Mouse (Mus musculus) limb, embryonic 14.5 days (tissue): ENCODE measurements around the gene Arhgap22. TPM values are rescaled to one million over a fixed set of nuclear protein-coding genes. Genes with fewer than 3 reads are reported as not detected.
A peak's percentile ranks its signal among the peaks of the same experiment; 100 is the strongest.

ENCODE experiments used
- ATAC-seq: fragments of 200-750 bp; cut with Nextera tagmentation; 2 replicates; pipeline ENCODE4 v1.8.0; 2017; ENCODE audit warnings: low read depth, moderate number of reproducible peaks, moderate TSS enrichment; ENCODE audit not compliant: low FRiP score
- DNase-seq: peaks from one replicate; pipeline ENCODE4 v3.0.0-alpha.2; 2015; ENCODE audit warnings: low spot score
- H3K27ac ChIP-seq: fragments of 300-500 bp; sonication (generic); replicated peaks from 2 replicates; pipeline ENCODE4 v1.5.1; 2014; ENCODE audit warnings: low read depth, mild to moderate bottlenecking, low read length, moderate library complexity, mixed read lengths
- H3K27me3 ChIP-seq: fragments of 300-500 bp; sonication (generic); 2 replicates; pipeline ENCODE4 v1.6.1; 2014; ENCODE audit warnings: low read length, mixed read lengths; ENCODE audit not compliant: control insufficient read depth, insufficient read depth
- H3K36me3 ChIP-seq: fragments of 300-500 bp; sonication (generic); 2 replicates; pipeline ENCODE4 v1.6.1; 2014; ENCODE audit warnings: mild to moderate bottlenecking, low read length, moderate library complexity, mixed read lengths; ENCODE audit not compliant: control insufficient read depth, insufficient read depth
- H3K4me1 ChIP-seq: fragments of 300-500 bp; sonication (generic); 2 replicates; pipeline ENCODE4 v1.6.1; 2014; ENCODE audit warnings: antibody characterized with exemption, low read length, mixed read lengths; ENCODE audit not compliant: control insufficient read depth, insufficient read depth
- H3K4me2 ChIP-seq: fragments of 300-500 bp; sonication (generic); replicated peaks from 2 replicates; pipeline ENCODE4 v1.6.1; 2014; ENCODE audit warnings: low read depth, mild to moderate bottlenecking, low read length, moderate library complexity; ENCODE audit not compliant: severe bottlenecking
- H3K4me3 ChIP-seq: fragments of 300-500 bp; sonication (generic); replicated peaks from 2 replicates; pipeline ENCODE4 v1.5.1; 2014; ENCODE audit warnings: low read length
- H3K9ac ChIP-seq: fragments of 300-500 bp; sonication (generic); 2 replicates; pipeline ENCODE4 v1.6.1; 2014; ENCODE audit warnings: mild to moderate bottlenecking, low read depth, low read length, moderate library complexity; ENCODE audit not compliant: severe bottlenecking
- H3K9me3 ChIP-seq: fragments of 300-500 bp; sonication (generic); 2 replicates; pipeline ENCODE4 v1.6.1; 2016; ENCODE audit warnings: low read length; ENCODE audit not compliant: control insufficient read depth
- POLR2A ChIP-seq: fragments of 200-500 bp; IDR thresholded peaks from 2 replicates; pipeline ENCODE4 v1.8.0; 2012; ENCODE audit warnings: inconsistent platforms, mild to moderate bottlenecking, moderate library complexity, borderline replicate concordance; ENCODE audit not compliant: insufficient read depth, insufficient read length; ENCODE audit errors: extremely low read depth
- WGBS: fragments of 180-500 bp; shearing (Covaris S2); extraction: QIAGEN DNeasy Blood & Tissue Kit; methylation state at CpG from one replicate; pipeline ENCODE4 v1.1.7; 2014; 5-methylcytosine and 5-hydroxymethylcytosine counted together
- polyA plus RNA-seq, 2 experiments: library from polyadenylated mRNA; depleted of rRNA in 1 of 2; stranded (reverse) in 1 of 2; unstranded in 1 of 2; fragments of >200 nt; fragmentation: Nextera tagmentation in 1 of 2; extraction: Ambion mirVana in 1 of 2; gene quantifications; 2 replicates each; pipeline versions ENCODE4 v1.2.1 to v1.2.3; 2012 to 2014

Arhgap22 gene
- polyA plus RNA-seq, 2 experiments: 4.8 to 5.3 TPM

- no peak overlapping the region for H3K27ac ChIP-seq
- H3K36me3 ChIP-seq: no peaks in the 10 kb centered on the region
- WGBS: 81% methylated on average over 5 of the region's 5 CpGs
- no peak overlapping the region for H3K4me2 ChIP-seq
- H3K9me3 ChIP-seq: no peaks in the 10 kb centered on the region
- no peak overlapping the region for H3K9ac ChIP-seq
- no peak overlapping the region for H3K4me3 ChIP-seq
- H3K27me3 ChIP-seq: no peaks in the 10 kb centered on the region
- DNase-seq (no peak), ATAC-seq (no peak)
- TF ChIP-seq POLR2A: no peak
- peaks cover 19% of the 10 kb centered on the region for H3K4me1 ChIP-seq
Measured at GRCm38 (mm10) chr14:33329297-33329805, 115.5 kb downstream of the Arhgap22 start.

DNA sequence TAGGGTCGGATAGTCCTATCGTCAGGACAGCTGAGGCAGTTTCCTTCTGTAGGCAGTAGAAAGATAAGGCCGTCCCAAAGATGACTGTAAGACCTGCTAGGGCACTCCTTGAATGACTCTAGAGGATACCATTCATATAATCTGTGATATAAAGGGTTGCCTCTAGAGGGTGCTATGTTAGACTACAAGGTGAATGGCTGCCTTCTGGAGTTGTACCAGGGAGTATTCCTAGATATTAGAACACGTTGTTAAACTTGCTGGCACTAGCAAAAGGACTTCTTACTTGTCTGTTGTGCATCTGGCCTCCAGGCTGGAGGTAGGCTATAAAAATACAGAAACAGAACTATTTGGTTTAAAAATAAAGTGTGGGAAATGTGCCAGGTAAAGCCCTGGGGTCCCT lies 117.2 kb downstream of the Arhgap22 start:
- H3K4me1 ChIP-seq: peaks cover 19% of the 10 kb centered on the region
- TF ChIP-seq POLR2A: no peak
- no peaks in the 10 kb centered on the region for H3K36me3 ChIP-seq
- H3K4me3 ChIP-seq: no peak overlapping the region
- peak; percentile 50; the same call in 1 of the 2 replicates for ATAC-seq
- H3K9ac ChIP-seq: no peak overlapping the region
- DNase-seq: peak; percentile 58
- H3K4me2 ChIP-seq: no peak overlapping the region
- peak overlapping the region; percentile 45; the same call in 1 of the 2 replicates for H3K27ac ChIP-seq
- 60% methylated on average over 4 of the region's 4 CpGs for WGBS
- no peaks in the 10 kb centered on the region for H3K9me3 ChIP-seq
- no peaks in the 10 kb centered on the region for H3K27me3 ChIP-seq

- Histone ChIP-seq H3K36me3 (no peaks in the 10 kb centered on the region), H3K27me3 (no peaks in the 10 kb centered on the region), H3K9ac (no peak overlapping the region), H3K9me3 (no peaks in the 10 kb centered on the region), H3K27ac (peak overlapping the region; percentile 45; the same call in 1 of the 2 replicates), H3K4me3 (no peak overlapping the region), H3K4me1 (peaks cover 19% of the 10 kb centered on the region), H3K4me2 (no peak overlapping the region)
- ATAC-seq (no peak), DNase-seq (no peak)
- TF ChIP-seq POLR2A: no peak
- WGBS: 53% methylated on average over 4 of the region's 4 CpGs
Measured at GRCm38 (mm10) chr14:33331627-33332026, 117.8 kb downstream of the Arhgap22 start.

DNA sequence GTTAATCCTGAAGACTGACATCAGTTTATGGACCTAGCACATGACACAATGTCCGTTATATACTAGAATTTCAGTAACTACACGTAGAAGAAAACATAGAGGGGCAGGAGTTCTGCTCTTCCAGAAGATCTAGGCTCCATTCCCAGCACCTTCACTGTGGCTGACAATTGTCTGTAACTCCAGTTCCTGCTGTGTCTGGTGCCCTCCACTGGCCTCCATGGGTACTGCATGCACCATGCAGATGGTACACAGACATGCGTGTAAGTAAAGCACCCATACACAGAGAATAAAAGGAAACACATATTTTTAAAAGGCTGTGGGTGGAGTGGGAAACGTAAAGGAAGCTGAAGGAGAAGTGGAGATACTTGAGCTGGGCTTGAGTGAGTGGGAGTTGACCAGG lies 120.0 kb downstream of the Arhgap22 start:
- no peak for DNase-seq
- WGBS: 84% methylated on average over 4 of the region's 4 CpGs
- Histone ChIP-seq H3K36me3 (no peaks in the 10 kb centered on the region), H3K27me3 (no peaks in the 10 kb centered on the region), H3K9me3 (no peaks in the 10 kb centered on the region), H3K4me1 (peaks cover 10% of the 10 kb centered on the region), H3K4me3 (no peak overlapping the region), H3K27ac (no peak overlapping the region), H3K9ac (no peak overlapping the region), H3K4me2 (no peak overlapping the region)
- no peak for TF ChIP-seq POLR2A
- no peak for ATAC-seq

DNA sequence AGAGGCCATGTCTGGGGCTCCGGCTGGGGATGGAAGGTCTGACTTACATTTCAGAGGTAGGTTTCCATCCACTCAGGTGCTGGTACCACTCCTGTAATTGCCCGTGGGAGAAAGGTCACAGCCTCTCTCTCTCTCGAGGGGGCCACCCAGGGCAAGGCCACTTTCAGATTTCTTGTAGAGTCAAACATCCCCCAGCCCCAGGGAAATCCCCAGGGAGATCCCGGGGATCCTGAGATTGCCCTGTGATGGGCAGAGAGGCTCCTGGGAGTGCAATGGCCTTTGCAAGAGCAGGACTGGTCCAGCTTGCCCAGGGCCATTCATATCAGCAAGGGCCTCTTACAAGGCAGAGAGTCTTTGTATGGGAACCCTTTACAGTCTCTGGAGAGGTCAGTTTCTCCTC lies 120.6 kb downstream of the Arhgap22 start:
- H3K36me3 ChIP-seq: no peaks in the 10 kb centered on the region
- TF ChIP-seq POLR2A: no peak
- peaks cover 10% of the 10 kb centered on the region for H3K4me1 ChIP-seq
- H3K9me3 ChIP-seq: no peaks in the 10 kb centered on the region
- no peak overlapping the region for H3K4me3 ChIP-seq
- 79% methylated on average over 4 of the region's 4 CpGs for WGBS
- DNase-seq (no peak), ATAC-seq (no peak)
- no peaks in the 10 kb centered on the region for H3K27me3 ChIP-seq
- no peak overlapping the region for H3K27ac ChIP-seq
- no peak overlapping the region for H3K9ac ChIP-seq
- H3K4me2 ChIP-seq: no peak overlapping the region

- H3K9me3 ChIP-seq: no peaks in the 10 kb centered on the region
- no peak for DNase-seq
- no peak overlapping the region for H3K4me3 ChIP-seq
- no peak overlapping the region for H3K9ac ChIP-seq
- H3K27ac ChIP-seq: no peak overlapping the region
- ATAC-seq: no peak
- H3K36me3 ChIP-seq: no peaks in the 10 kb centered on the region
- peaks cover 10% of the 10 kb centered on the region for H3K4me1 ChIP-seq
- no peaks in the 10 kb centered on the region for H3K27me3 ChIP-seq
- TF ChIP-seq POLR2A: no peak
- WGBS: 81% methylated on average over 6 of the region's 6 CpGs
- H3K4me2 ChIP-seq: no peak overlapping the region
Measured at GRCm38 (mm10) chr14:33335733-33336132, 121.9 kb downstream of the Arhgap22 start.
